ENCODE assay signal across 10 mouse cellular contexts in genomic region chrX:101849901-101850551, GRCm38 (mm10). TPM values are rescaled to one million over a fixed set of nuclear protein-coding genes. Genes with fewer than 3 reads are reported as not detected.
DNase-seq lines count a peak whose midpoint lies in the region; ATAC-seq and TF ChIP-seq lines count a peak whose summit lies in the region.
"Had no signal": no experiment of that assay in that cellular context is flagged by ENCODE, and none has a peak within 500 bp of the region (broad histone marks: within the 10 kb centered on the region; RNA-seq: fewer than 3 reads in every experiment).

No protein-coding gene starts in this region.

- peak overlapping the region; percentile 61 for H3K4me2 ChIP-seq in forebrain, postnatal 0 days (ENCODE audit: low read depth)
- H3K4me2 ChIP-seq in midbrain, embryonic 14.5 days (ENCODE audit: low read length), result peak overlapping the region; percentile 67

- 32% methylated on average over 58 of the region's 59 CpGs for WGBS in forebrain, postnatal 0 days
- WGBS in midbrain, embryonic 14.5 days, result 29% methylated on average over 48 of the region's 59 CpGs

- H3K27ac ChIP-seq in forebrain, postnatal 0 days (ENCODE audit: low read depth, low read length), result no peak overlapping the region
- H3K27ac ChIP-seq in midbrain, embryonic 14.5 days (replicated peaks; ENCODE audit: low read depth, low read length), result no peak overlapping the region

- peak; percentile 34 for TF ChIP-seq CTCF in forebrain, postnatal 0 days (IDR thresholded peaks at IDR 0.05; ENCODE audit: low read depth)

- peaks cover 10% of the 10 kb centered on the region for H3K9me3 ChIP-seq in megakaryocyte, embryonic 14.5 days
- no peaks in the 10 kb centered on the region for H3K9me3 ChIP-seq in forebrain, postnatal 0 days (ENCODE audit: low read length)
- no peaks in the 10 kb centered on the region for H3K9me3 ChIP-seq in midbrain, embryonic 14.5 days (ENCODE audit: control insufficient read depth, low read length)

- H3K4me1 ChIP-seq in megakaryocyte, embryonic 14.5 days, result peaks cover 11% of the 10 kb centered on the region
- no peaks in the 10 kb centered on the region for H3K4me1 ChIP-seq in forebrain, postnatal 0 days (ENCODE audit: insufficient read depth)
- no peaks in the 10 kb centered on the region for H3K4me1 ChIP-seq in midbrain, embryonic 14.5 days (ENCODE audit: control insufficient read depth, insufficient read depth, low read length)

- H3K9ac ChIP-seq in forebrain, postnatal 0 days, result peak overlapping the region; percentile 33; the same call in 1 of the 2 replicates
- H3K9ac ChIP-seq in midbrain, embryonic 14.5 days (replicated peaks; ENCODE audit: low read length), result peak overlapping the region; percentile 42

- H3K36me3 ChIP-seq in megakaryocyte, embryonic 14.5 days (replicated peaks; ENCODE audit: low read length), result no peaks in the 10 kb centered on the region
- H3K36me3 ChIP-seq in forebrain, postnatal 0 days (ENCODE audit: insufficient read depth), result no peaks in the 10 kb centered on the region
- no peaks in the 10 kb centered on the region for H3K36me3 ChIP-seq in midbrain, embryonic 14.5 days (ENCODE audit: control insufficient read depth, insufficient read depth, low read length)

- peaks cover 89% of the 10 kb centered on the region for H3K27me3 ChIP-seq in megakaryocyte, embryonic 14.5 days (replicated peaks)
- no peaks in the 10 kb centered on the region; the same call in 1 of the 2 replicates for H3K27me3 ChIP-seq in forebrain, postnatal 0 days (ENCODE audit: insufficient read depth, low read length)
- H3K27me3 ChIP-seq in midbrain, embryonic 14.5 days (ENCODE audit: control insufficient read depth, insufficient read depth, low read length), result peaks cover 40% of the 10 kb centered on the region; the same call in 1 of the 2 replicates

- ATAC-seq in megakaryocyte, adult 5-6 weeks (ENCODE audit: poor library complexity, severe bottlenecking), result no peak
- peak; percentile 42; the same call in 1 of the 2 replicates for ATAC-seq in forebrain, postnatal 0 days
- ATAC-seq in midbrain, embryonic 14.5 days (ENCODE audit: low FRiP score, low TSS enrichment), result peak; percentile 53; the same call in 1 of the 2 replicates

- H3K4me3 ChIP-seq in megakaryocyte, embryonic 14.5 days (replicated peaks), result peak overlapping the region; percentile 89
- H3K4me3 ChIP-seq in forebrain, postnatal 0 days (ENCODE audit: low read depth, low read length), result peak overlapping the region; percentile 43
- H3K4me3 ChIP-seq in midbrain, embryonic 14.5 days (replicated peaks; ENCODE audit: low read depth, low read length), result peak overlapping the region; percentile 45

- peak; percentile 47 for DNase-seq in cerebellum, adult 11-12 months
- DNase-seq in forebrain, postnatal 0 days, result peak; percentile 8
- peak; percentile 48 for DNase-seq in kidney, postnatal 10 days
- DNase-seq in midbrain, embryonic 14.5 days, result peak; percentile 47
- DNase-seq in left cerebral cortex, adult 18-20 months (ENCODE audit: low spot score in 2 of 2), result no peak
- no peak for DNase-seq in right cerebral cortex, postnatal 10 days (ENCODE audit: low spot score in 2 of 2)

RNA-seq across cellular contexts. Expression of gene Nhsl2, which starts 0.8 kb away (rescaled TPM):
- polyA plus RNA-seq in megakaryocyte, embryonic 14.5 days (2012; ENCODE audit: insufficient read depth, low replicate concordance), result 0.01 TPM in 1 of 2 replicates, not detected in the other
- total RNA-seq in megakaryocyte, adult 5-6 weeks (2015), result 66.4 and 93.9 TPM in 2 replicates
- 30.7 and 41.8 TPM in 2 replicates for total RNA-seq in megakaryocyte, adult 5-6 weeks (2017)
- total RNA-seq in forebrain, postnatal 0 days (2014; rRNA removed), result 10.5 and 15.8 TPM in 2 replicates
- polyA plus RNA-seq in forebrain, postnatal 0 days (2015; fragmentation: Nextera tagmentation; extraction: Ambion mirVana), result 2.5 and 4.0 TPM in 2 replicates
- 5.8 and 7.8 TPM in 2 replicates for polyA plus RNA-seq in midbrain, embryonic 14.5 days (2014; fragmentation: Nextera tagmentation; extraction: Ambion mirVana)
- total RNA-seq in left cerebral cortex, adult 18-20 months (2021), result 10 to 100 TPM; 35.5 to 38.4 TPM

RNA-seq across cellular contexts. Expression of gene 8030474K03Rik, which starts 55.6 kb away (rescaled TPM):
- 0.65 and 1.1 TPM in 2 replicates for polyA plus RNA-seq in megakaryocyte, embryonic 14.5 days (2012; ENCODE audit: insufficient read depth, low replicate concordance)
- total RNA-seq in megakaryocyte, adult 5-6 weeks (2015), result not detected in 2 replicates
- 0.57 TPM in 1 of 2 replicates, not detected in the other for total RNA-seq in megakaryocyte, adult 5-6 weeks (2017)
- not detected in 2 replicates for total RNA-seq in forebrain, postnatal 0 days (2014; rRNA removed)
- not detected in 2 replicates for polyA plus RNA-seq in forebrain, postnatal 0 days (2015; fragmentation: Nextera tagmentation; extraction: Ambion mirVana)
- not detected in 2 replicates for polyA plus RNA-seq in midbrain, embryonic 14.5 days (2014; fragmentation: Nextera tagmentation; extraction: Ambion mirVana)
- total RNA-seq in left cerebral cortex, adult 18-20 months (2021), result not detected
- total RNA-seq: adrenal gland, postnatal 4 days; neutrophil, adult 5-6 weeks had no signal

RNA-seq across cellular contexts. Expression of gene Gm4779, which starts 55.8 kb away (rescaled TPM):
- 0.43 TPM in 1 of 2 replicates, not detected in the other for polyA plus RNA-seq in megakaryocyte, embryonic 14.5 days (2012; ENCODE audit: insufficient read depth, low replicate concordance)
- 0.71 TPM in 1 of 2 replicates, not detected in the other for total RNA-seq in megakaryocyte, adult 5-6 weeks (2015)
- total RNA-seq in megakaryocyte, adult 5-6 weeks (2017), result not detected in 2 replicates
- not detected in 2 replicates for total RNA-seq in forebrain, postnatal 0 days (2014; rRNA removed)
- not detected in 2 replicates for polyA plus RNA-seq in forebrain, postnatal 0 days (2015; fragmentation: Nextera tagmentation; extraction: Ambion mirVana)
- polyA plus RNA-seq in midbrain, embryonic 14.5 days (2014; fragmentation: Nextera tagmentation; extraction: Ambion mirVana), result not detected in 2 replicates
- total RNA-seq in left cerebral cortex, adult 18-20 months (2021), result under 1 TPM; 0.23 to 0.56 TPM
- total RNA-seq: neutrophil, adult 5-6 weeks had no signal

Comparison
In these comparisons a context has a peak if more than half of its experiments do, and no peak if none do; other contexts are left out.
1. DNase-seq: peak in cerebellum, adult 11-12 months (single experiment), forebrain, postnatal 0 days (single experiment), kidney, postnatal 10 days (single experiment) and midbrain, embryonic 14.5 days (single experiment); none in left cerebral cortex, adult 18-20 months (0 of 2) and right cerebral cortex, postnatal 10 days (0 of 2).
2. Peak in every context shown above with its lines, with median percentiles within 50 percentile points of each other: H3K4me3 ChIP-seq.